Mouse (Mus musculus): ENCODE data around the gene Xrcc1.
"Not testable (repeated sequence)": the region's sequence is repeated elsewhere in the genome, so short reads cannot be mapped to it uniquely, and the experiment has no call there.

Gene Xrcc1

DNA sequence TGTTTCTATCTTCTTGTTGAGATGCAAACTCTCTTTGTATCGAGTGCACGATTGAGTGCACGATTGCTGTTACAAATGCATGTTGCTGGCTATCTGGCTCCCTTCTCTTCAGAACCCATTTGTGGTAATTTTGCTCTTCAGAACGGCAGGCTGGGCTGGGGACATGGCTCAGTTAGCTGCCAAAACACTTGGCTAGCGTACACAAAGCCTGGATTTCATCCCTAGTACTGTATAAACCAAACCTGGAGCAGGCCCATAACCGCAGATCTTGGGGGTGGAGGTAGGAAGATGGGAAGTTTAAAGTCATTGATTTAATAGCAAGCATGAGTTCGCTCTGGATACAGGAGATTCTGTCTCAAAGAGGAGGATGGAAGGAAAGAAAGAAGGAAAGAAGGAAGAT is 59.5 kb downstream of the Xrcc1 start:
- DNase-seq (ENCODE audit: extremely low spot score) = no peak

DNA sequence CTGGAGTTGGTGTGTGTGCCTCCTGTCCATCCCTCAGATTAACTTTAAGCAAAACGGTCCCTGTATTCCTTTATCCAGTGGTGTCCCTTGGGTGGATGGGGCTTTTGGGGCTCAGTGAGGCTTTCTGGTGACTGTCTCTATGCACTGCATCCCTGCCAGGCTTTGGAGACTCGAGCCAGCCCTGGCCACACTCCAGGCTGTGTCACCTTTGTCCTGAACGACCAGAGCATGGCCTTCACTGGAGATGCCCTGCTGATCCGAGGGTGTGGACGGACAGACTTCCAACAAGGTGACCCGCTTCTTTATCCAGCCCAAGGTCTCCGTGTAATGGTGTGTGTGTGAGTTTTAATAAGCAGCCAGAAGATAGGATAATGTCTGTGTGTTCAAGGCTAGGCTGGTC is 60.0 kb downstream of the Xrcc1 start:
- no peak for DNase-seq (ENCODE audit: extremely low spot score)

DNA sequence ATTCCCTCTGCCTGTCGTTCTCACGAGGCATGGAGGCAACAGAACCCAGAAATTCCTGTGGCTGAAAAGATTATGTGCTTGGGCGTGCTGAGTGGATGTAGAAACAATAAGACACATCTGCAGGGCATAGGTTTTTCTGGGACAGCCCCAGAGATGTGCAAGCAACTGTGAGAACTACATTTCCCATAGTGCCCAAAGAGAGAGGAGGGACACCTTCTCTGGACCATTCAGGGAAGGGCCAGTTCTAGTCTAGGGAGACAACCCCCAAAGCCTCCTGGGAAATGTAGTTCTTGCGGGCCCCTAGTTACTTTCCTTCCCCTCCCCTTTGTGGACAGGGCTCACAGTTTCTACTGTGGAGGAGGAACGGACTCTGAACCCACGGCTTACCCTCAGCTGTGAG is 61.9 kb downstream of the Xrcc1 start:
- DNase-seq (ENCODE audit: extremely low spot score) = no peak

DNA sequence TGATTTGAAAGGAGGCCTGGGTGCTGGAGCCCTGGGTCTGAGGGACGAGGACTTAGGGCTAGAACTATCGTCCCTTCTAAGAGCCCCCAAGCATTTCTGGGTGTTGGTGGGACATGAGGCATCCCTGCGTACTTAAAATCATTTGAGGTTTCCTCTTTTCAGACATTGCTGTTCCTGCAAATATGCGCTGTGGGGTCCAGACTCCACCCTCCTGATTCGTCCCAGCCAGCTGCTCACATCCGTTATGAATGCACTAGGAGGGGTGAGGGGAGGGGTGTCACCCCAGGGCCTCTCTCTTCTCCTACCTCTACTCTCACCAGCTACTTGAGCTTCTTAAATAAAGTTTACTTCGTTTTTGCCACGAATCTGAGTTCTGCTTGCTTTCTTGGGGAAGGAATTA is 62.5 kb downstream of the Xrcc1 start:
- DNase-seq (ENCODE audit: extremely low spot score) = no peak

DNA sequence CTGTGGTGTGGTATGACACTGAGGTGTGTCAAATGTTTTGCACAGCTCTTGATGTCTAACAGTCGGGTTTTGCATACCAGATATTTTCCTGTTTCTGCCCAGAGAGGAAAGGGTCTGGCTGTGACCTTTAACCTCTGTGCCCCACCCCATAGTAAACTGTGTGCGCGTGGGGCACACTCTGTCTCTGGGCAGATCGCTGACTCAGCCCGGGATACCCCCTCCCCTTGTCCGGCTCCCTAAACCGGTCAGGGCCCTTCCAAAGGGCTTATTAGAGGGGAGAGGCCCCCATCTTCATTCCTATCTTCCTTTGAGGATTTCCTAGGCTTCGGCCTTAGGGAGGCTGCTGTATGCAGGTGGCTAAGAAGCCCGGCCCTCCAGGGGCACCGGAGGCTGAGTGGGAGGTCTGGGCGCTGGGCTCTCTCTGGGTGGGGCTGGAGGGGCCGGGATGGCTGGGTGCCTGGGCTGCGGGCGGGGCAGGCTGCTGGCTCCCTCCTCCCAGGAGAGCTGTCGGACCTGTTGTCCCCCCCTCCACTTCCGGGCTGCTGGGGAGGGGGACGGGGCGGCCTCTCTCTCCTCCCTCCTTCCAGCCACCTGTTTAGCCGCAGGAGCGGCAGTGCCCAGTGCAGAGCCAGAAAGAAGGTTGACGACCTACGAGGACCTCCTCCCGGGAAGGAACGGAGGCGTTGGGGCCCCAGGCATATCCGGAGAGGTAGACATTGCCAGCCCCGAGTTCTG is 64.2 kb downstream of the Xrcc1 start, which contains the start of gene Phldb3:
Gene Phldb3 (plus strand): TSS at position 620 of the 735 bp plus-strand sequence.
- DNase-seq (ENCODE audit: extremely low spot score) = no peak

DNA sequence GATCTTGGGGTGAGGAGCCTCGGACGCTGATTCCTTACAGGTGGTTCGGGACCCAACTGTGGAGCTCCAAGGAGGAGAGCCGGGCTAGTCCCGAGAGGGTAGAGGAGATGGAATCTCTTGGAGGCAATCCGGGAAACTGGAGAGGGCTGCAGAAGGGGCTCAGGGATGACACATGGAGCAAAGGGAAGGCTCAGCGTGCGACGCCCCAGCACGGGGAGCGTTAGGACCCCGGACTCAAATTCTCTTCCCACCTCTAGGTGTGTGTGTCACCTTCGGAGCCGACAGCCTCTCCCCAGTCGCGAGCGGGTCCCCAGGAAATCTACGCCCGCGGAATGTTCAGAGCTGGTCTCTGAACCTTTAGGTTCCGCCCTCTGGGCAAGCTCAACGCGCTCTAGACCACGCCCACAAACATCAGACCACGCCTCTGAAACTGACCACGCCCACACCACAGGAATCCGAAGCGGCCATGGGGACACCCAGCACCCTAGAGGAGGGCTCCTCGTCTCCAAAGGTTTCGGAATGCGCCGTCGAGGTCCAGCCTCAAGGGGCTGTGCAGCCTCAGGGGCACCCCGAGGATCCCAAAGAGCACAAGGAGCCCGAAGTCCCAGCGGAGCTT is 64.9 kb downstream of the Xrcc1 start:
- peak; percentile 85 for DNase-seq (ENCODE audit: extremely low spot score)

DNA sequence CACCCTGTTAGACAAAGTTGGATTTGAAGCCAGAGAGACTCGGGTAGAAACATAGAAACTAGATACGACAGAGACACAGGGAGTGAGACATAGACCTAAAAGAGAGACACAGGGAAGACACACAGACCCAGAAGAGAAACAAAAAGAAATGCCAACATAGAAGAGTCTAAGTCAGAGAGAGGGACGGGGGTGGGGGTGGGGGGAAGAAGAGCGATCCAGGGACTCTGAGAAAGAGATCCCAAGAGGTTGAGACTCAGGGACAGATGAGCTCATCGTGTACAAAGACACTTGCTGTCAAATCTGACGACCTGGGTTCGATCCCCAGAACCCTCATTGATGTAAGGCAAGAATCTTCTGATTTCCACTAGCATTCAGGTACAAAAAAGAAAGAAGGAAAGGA is 65.6 kb downstream of the Xrcc1 start:
- no peak for DNase-seq (ENCODE audit: extremely low spot score)

DNA sequence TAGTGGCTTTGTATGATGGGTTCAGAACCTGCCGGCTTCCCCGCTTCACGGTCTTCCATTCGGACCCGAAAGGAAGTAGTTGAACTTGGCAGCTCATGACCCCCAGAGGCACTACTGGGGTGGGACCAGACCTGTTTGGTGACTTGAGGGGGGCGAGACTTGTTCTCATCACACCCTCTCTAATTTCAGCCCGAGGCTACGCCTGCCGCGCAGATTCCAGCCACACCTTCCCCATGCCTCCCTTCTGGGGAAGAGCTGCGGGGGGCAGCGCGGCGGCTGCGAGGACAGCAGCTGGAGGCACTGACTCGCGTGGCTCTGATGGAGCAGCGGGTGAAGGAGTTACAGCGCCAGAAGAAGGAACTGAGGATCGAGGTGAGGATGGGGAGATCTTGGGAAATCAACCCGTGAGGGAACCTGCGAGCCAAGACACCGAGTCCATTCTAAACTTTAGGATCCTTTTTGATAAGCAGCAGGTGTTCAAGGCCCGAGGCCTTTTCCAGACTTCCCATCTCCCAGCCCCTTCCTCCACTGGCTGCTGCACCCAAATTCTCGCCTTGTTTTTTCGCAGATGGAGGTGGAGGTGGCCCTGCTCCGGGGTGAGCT is 66.3 kb downstream of the Xrcc1 start:
- no peak for DNase-seq (ENCODE audit: extremely low spot score)

DNA sequence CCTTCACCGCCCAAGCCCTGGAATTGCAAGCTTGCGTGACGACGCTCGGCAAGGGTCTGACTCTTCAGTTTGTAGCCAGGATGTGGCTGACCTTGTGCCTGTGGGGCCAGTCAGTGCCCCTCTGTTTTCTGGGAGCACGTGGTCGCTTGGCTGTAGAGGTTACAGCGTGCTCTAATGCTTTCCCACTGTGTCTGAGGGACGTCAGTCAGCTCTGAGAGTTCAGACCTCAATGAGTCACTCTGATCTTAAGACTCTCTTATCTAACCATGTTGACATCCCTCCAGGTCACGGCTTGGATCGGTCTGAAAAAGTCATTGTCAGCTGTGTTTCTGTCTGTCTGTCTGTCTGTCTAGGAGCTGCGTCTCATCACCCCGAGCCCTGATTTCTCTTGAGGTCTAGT is 68.7 kb downstream of the Xrcc1 start:
- DNase-seq (ENCODE audit: extremely low spot score) = no peak

DNA sequence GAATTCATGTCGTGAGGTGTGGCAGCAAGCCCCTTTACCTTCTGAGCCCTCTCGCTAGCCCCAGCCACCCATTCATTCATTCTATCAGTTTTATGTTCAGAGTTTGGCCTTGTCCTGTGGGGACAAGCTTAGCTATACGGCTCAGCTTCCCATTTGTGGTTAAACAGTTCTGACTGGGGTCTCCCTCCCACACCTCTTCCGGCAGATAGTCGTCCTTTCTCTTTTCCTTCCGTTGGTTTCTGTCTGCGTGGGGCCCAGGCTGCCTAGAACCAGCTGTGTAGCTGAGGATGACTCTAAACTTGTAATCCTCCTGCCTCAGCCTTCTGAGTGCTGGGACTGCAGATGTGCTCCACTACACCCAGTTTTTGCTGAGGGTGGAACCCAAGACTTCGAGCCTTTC is 71.7 kb downstream of the Xrcc1 start:
- DNase-seq (ENCODE audit: extremely low spot score) = no peak

DNA sequence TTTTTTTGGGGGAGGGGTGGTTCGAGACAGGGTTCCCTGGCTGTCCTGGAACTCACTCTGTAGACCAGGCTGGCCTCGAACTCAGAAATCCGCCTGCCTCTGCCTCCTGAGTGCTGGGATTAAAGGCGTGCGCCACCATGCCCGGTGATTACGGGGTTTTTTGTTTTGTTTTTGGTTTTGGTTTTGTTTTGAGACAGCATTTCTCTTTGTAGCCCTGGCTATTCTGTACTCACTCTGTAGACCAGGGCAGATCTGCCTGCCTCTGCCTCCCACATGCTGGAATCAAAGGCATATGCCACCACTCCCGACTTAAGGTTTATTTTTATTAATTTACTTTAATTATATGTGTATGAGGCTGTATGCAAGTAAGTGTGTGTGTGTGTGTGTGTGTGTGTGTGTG is 72.3 kb downstream of the Xrcc1 start:
- DNase-seq (ENCODE audit: extremely low spot score) = not testable (repeated sequence)

DNA sequence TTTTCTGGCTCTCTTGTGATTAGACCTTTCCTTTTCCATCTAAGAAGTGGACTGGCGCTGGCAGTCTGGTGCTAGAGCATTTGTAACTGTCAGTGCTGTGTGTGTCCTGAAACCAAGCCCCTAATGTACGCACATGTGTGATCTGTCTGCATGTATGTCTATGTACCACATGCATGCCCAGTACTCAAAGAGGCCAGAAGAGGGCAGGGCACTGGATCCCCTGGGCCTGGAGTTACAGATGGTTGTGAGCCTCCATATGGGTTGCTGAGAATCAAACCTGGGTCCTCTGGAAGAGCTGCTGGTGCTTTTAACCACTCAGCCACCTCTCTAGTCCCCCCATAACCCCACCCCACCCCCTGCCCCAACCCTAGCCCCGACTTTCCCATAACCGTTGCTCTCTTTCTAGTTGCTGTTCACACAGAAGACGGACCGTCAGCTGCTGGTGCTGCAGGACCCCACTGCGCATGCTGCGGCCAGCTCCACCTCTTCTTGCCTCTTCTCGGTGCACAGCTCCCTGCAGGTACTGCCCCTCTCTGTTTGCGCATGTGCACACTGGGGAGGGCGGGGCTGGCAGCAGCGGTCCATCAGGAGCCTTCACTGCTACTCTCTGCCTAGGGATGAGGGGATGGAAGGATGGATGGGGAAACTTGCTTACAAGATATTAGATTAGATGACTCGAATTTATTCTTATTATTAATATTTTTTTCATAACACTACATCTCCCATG is 73.7 kb downstream of the Xrcc1 start:
- no peak for DNase-seq (ENCODE audit: extremely low spot score)

DNA sequence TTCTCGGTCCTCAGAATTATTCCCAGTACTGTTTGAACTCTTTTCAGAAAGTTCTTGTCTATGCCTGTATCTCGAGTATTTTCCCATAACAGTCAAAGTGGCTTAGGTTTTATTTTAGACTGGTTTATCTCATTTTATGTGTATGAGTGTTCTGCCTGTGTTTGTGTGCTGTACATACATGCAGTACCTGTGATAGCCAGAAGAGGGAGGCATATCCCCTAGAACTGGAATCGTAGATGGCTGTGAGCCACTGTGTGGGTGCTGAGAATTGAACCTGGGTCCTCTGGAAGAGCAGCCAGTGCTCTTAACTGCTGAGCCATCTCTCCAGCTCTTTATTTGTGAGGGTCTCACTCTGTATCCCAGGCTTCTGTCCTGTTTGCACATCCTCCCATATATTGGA is 75.1 kb downstream of the Xrcc1 start:
- no peak for DNase-seq (ENCODE audit: extremely low spot score)

DNA sequence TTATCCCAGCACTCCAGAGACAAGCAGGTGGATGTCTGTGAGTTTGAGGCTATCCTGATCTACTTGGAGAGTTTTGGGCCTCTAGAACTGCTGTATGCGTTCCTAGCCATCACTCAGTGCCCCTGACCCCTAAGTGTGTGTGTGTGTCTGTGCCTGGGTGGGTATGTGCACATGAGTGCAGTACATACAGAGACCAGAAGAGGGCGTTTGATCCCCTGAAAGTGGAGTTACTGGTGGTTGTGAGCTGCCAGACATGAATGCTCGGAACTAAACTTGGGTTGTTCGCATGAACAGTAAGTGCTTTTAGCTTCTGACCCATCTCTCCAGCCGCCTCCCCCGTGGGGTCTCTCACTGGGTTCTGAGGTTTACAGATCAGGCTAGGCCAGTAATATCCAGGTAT is 76.9 kb downstream of the Xrcc1 start:
- DNase-seq (ENCODE audit: extremely low spot score) = no peak

Data from embryo, embryonic 9.5 days (tissue).